Mouse (Mus musculus) forebrain, embryonic 15.5 days (tissue): Measurements from ENCODE around the gene Pnkp. TPM values are rescaled to one million over a fixed set of nuclear protein-coding genes. Genes with fewer than 3 reads are reported as not detected.

Experiments
- ATAC-seq: fragments of 200-750 bp; cut with Nextera tagmentation; replicated peaks from 2 replicates; pipeline ENCODE4 v1.8.0; 2017; ENCODE audit warnings: mild to moderate bottlenecking, moderate TSS enrichment, moderate library complexity
- H3K27ac ChIP-seq: fragments of 300-500 bp; sonication (generic); replicated peaks from 2 replicates; pipeline ENCODE4 v1.5.1; 2015; ENCODE audit warnings: mild to moderate bottlenecking, inconsistent platforms
- H3K27me3 ChIP-seq: fragments of 300-500 bp; sonication (generic); 2 replicates; pipeline ENCODE4 v1.6.1; 2015; ENCODE audit warnings: inconsistent platforms
- H3K36me3 ChIP-seq: fragments of 300-500 bp; sonication (generic); 2 replicates; pipeline ENCODE4 v1.6.1; 2015; ENCODE audit warnings: mild to moderate bottlenecking, inconsistent platforms
- H3K4me1 ChIP-seq: fragments of 300-500 bp; sonication (generic); 2 replicates; pipeline ENCODE4 v1.6.1; 2015; ENCODE audit warnings: inconsistent platforms
- H3K4me2 ChIP-seq: fragments of 300-500 bp; sonication (generic); replicated peaks from 2 replicates; pipeline ENCODE4 v1.6.1; 2015; ENCODE audit warnings: mild to moderate bottlenecking, inconsistent platforms
- H3K4me3 ChIP-seq: fragments of 300-500 bp; sonication (generic); 2 replicates; pipeline ENCODE4 v1.5.1; 2015; ENCODE audit warnings: mild to moderate bottlenecking, inconsistent platforms
- H3K9ac ChIP-seq: fragments of 300-500 bp; sonication (generic); replicated peaks from 2 replicates; pipeline ENCODE4 v1.6.1; 2015; ENCODE audit warnings: mild to moderate bottlenecking, inconsistent platforms
- H3K9me3 ChIP-seq: fragments of 300-500 bp; sonication (generic); 2 replicates; pipeline ENCODE4 v1.6.1; 2016; ENCODE audit warnings: inconsistent platforms
- WGBS: fragments of 180-500 bp; shearing (Covaris S2); methylation state at CpG from one replicate; pipeline ENCODE4 v1.1.7; 2015; ENCODE audit warnings: mixed read lengths; 5-methylcytosine and 5-hydroxymethylcytosine counted together
- polyA plus RNA-seq: library from polyadenylated mRNA; unstranded; fragments of >200 nt; fragmentation: Nextera tagmentation; extraction: Ambion mirVana; gene quantifications from 2 replicates; pipeline ENCODE4 v1.2.1, GENCODE M21; 2015

Pnkp gene
- polyA plus RNA-seq, 1 experiment from 2014 or later = 32.1 TPM

GRCm38 (mm10) chr7:44886964-44887363, 30.0 kb downstream of the Pnkp start:
- 95% methylated on average over 7 of the region's 7 CpGs for WGBS
- no peaks in the 10 kb centered on the region for H3K9me3 ChIP-seq
- peaks cover 42% of the 10 kb centered on the region for H3K36me3 ChIP-seq
- H3K27me3 ChIP-seq = no peaks in the 10 kb centered on the region
- H3K9ac ChIP-seq = no peak overlapping the region
- no peak overlapping the region for H3K4me2 ChIP-seq
- H3K4me1 ChIP-seq = peaks cover 34% of the 10 kb centered on the region
- no peak overlapping the region for H3K4me3 ChIP-seq
- ATAC-seq = no peak
- H3K27ac ChIP-seq = no peak overlapping the region

DNA sequence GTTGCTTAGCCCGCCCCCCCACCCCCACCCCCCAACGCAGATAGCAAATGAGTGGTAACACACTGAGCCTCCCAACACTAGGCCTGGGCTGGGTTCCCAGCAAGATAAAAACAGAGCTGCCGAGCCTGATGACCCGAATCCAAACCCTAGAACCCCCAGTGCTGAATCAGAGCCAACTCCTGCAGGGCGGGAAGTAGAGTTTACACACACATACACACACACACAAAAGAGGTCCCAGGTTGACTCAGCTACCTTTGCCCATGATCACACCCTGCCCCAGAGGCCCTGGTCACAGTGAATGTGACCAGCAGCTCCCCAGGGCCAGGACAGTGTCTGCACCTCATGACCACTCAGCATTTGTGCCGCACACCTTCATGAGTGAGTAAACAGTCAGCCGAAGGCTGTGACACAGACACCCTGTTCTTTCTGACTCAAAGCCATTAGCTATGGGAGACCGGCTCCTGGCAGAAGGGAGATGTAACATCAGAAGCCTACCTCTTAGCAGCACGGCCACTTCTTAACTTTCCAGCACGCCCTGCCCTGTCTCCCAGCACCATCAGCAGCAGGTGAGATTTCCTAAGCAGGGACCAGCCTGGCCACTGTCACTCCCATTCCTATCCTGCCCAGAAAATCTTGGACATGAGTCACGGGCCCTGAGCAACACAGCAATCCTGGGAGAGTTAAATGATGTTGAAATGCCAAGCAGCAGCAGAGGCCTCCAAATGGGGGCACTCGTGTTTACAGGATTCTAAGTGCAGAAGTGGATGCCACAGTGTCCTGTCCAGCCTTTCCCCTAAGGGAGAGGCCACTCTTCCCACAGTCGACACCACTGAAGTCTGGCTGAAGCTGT, 31.5 kb downstream of the Pnkp start:
- WGBS = 75% methylated on average over 13 of the region's 13 CpGs
- no peak overlapping the region for H3K9ac ChIP-seq
- H3K27ac ChIP-seq = 0 out of 2 replicates have a peak overlapping the region, but pooled peaks have one; percentile 2
- H3K27me3 ChIP-seq = no peaks in the 10 kb centered on the region
- H3K36me3 ChIP-seq = peaks cover 28% of the 10 kb centered on the region
- H3K9me3 ChIP-seq = no peaks in the 10 kb centered on the region
- no peak for ATAC-seq
- H3K4me2 ChIP-seq = no peak overlapping the region
- no peak overlapping the region for H3K4me3 ChIP-seq
- peaks cover 39% of the 10 kb centered on the region for H3K4me1 ChIP-seq

DNA sequence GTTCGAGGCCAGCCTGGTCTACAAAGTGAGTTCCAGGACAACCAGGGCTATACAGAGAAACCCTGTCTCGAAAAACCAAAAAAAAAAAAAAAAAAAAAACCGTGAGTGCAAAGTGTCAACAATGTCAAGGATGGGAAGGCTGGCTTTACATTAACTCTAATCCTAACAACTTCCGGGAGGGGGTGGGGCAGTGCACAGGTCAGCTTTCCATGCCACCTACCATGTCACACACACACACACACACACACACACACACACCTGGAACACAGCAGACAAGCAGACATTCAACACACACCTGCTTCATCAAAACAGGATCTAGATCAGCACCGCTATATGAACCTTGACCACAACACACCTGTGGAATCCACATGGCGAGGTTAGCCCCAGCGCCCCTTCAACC, 33.2 kb downstream of the Pnkp start:
- Histone ChIP-seq H3K4me2 (peak overlapping the region; percentile 79), H3K4me3 (peak overlapping the region; percentile 63), H3K4me1 (peaks cover 56% of the 10 kb centered on the region), H3K9me3 (no peaks in the 10 kb centered on the region), H3K36me3 (peaks cover 13% of the 10 kb centered on the region), H3K27ac (no peak overlapping the region), H3K9ac (no peak overlapping the region), H3K27me3 (no peaks in the 10 kb centered on the region)
- no peak for ATAC-seq
- WGBS = 89% methylated on average over 7 of the region's 7 CpGs

DNA sequence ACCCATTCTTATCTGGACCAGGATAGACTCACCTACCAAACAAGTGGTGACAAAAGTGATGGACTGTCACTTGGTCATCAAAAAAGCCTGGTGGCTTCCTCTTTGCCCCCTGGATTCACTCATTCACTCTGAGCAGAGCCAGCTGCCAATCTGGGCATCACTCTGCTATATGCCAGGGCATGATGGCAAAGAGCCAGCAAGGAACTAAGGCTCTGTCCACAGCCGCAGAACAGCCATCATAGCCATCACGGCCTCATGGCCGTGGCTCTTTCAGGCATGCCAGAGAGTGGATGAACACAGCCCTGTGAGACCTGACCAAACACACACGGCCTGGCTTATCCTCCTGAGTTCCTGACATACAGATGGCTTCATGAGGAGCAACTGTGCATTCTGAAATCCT, 33.8 kb downstream of the Pnkp start:
- no peak overlapping the region for H3K27ac ChIP-seq

DNA sequence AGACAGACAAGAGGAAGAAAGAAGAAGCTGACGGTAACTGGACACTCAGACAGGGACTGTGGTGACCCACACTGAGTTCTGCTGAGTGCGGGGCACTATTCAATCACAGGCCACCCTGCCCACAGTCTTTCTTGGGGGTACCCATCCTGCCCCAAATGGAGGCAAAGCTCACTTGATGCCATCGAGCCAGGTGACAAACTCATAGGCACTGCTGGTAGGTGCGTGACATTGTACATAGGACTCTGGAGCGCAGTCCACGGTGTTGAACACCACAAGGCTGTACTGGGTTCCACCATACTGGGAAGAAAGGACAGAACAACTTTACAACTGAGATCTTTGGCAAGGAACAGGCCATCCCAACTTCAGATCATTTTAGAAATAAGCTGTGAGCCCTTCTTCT, 34.7 kb downstream of the Pnkp start:
- H3K9ac ChIP-seq = peak overlapping the region; percentile 79
- H3K9me3 ChIP-seq = no peaks in the 10 kb centered on the region
- H3K4me1 ChIP-seq = peaks cover 64% of the 10 kb centered on the region
- H3K4me3 ChIP-seq = peak overlapping the region; percentile 63
- no peak for ATAC-seq
- peak overlapping the region; percentile 99 for H3K27ac ChIP-seq
- peak overlapping the region; percentile 79 for H3K4me2 ChIP-seq
- H3K27me3 ChIP-seq = no peaks in the 10 kb centered on the region
- 10% methylated on average over 6 of the region's 6 CpGs for WGBS
- H3K36me3 ChIP-seq = peaks cover 7% of the 10 kb centered on the region

More for the DNA sequence above, 33.8 kb downstream of the Pnkp start:
- no peaks in the 10 kb centered on the region for H3K9me3 ChIP-seq
- H3K9ac ChIP-seq = peak overlapping the region; percentile 79
- H3K4me1 ChIP-seq = peaks cover 58% of the 10 kb centered on the region
- WGBS = 36% methylated on average over 4 of the region's 4 CpGs
- H3K36me3 ChIP-seq = peaks cover 9% of the 10 kb centered on the region
- H3K4me3 ChIP-seq = peak overlapping the region; percentile 63
- no peaks in the 10 kb centered on the region for H3K27me3 ChIP-seq
- peak overlapping the region; percentile 79 for H3K4me2 ChIP-seq
- no peak for ATAC-seq

GRCm38 (mm10) chr7:44892276-44892921, 35.5 kb downstream of the Pnkp start, which contains the start of gene Med25:
TSS of gene Med25 (minus strand) at chr7:44892712.
- H3K9me3 ChIP-seq = no peaks in the 10 kb centered on the region
- H3K27ac ChIP-seq = peak within 1 kb of the TSS; percentile 99
- peak within 1 kb of the TSS; percentile 79 for H3K4me2 ChIP-seq
- peak; percentile 76 for ATAC-seq
- H3K27me3 ChIP-seq = no peaks in the 10 kb centered on the region
- H3K4me3 ChIP-seq = peak within 1 kb of the TSS; percentile 63
- peak within 1 kb of the TSS; percentile 79 for H3K9ac ChIP-seq
- H3K4me1 ChIP-seq = peaks cover 72% of the 10 kb centered on the region
- peaks cover 7% of the 10 kb centered on the region for H3K36me3 ChIP-seq
- under 1% methylated on average over 56 of the region's 56 CpGs for WGBS

DNA sequence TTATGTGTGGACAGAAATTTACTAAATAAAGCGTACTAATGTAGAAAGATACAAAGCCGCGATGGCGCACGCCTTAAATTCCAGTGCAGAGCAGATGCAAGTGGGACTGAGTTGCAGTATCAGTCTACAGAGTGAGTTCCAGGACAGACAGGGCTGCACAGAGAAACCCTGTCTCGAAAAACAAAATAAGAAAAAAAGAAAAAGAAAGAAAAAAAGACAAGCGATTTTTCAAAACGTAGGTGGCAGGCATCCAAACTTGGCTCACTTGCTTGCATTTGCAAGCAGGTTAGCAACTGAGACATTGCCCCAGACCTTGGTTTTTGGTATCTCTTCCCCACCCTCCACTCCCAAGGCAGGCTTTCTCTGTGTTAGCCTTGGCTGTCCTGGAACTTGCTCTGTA, 36.3 kb downstream of the Pnkp start:
- ATAC-seq = no peak
- Histone ChIP-seq H3K4me1 (peaks cover 76% of the 10 kb centered on the region), H3K27ac (peak overlapping the region; percentile 99), H3K9me3 (no peaks in the 10 kb centered on the region), H3K27me3 (no peaks in the 10 kb centered on the region), H3K4me3 (peak overlapping the region; percentile 63), H3K4me2 (peak overlapping the region; percentile 79), H3K9ac (0 out of 2 replicates have a peak overlapping the region, but pooled peaks have one; percentile 28), H3K36me3 (peaks cover 7% of the 10 kb centered on the region)
- WGBS = 3% methylated on average over 8 of the region's 8 CpGs

DNA sequence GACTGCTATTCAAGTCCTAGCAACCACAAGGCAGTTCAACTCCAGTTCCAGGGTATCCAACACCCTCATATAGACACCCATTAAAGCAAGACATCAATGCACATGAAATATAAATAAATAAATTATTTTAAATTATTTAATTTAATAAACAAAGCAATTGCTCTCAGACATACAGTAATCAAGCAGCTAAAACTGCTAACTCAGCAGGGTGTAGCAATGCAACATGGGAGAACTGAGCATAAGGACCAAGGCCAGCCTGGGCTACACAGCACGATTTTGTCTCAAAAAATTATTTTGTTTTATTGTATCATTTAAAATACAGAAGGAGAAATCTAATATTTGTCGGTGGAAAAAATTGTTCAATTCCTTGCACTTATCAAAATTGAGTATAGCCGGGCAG, 37.2 kb downstream of the Pnkp start:
- peaks cover 6% of the 10 kb centered on the region; the same call in 1 of the 2 replicates for H3K36me3 ChIP-seq
- H3K4me2 ChIP-seq = no peak overlapping the region
- no peak overlapping the region for H3K4me3 ChIP-seq
- H3K27ac ChIP-seq = peak overlapping the region; percentile 99
- no peak for ATAC-seq
- no peak overlapping the region for H3K9ac ChIP-seq
- peaks cover 76% of the 10 kb centered on the region for H3K4me1 ChIP-seq
- no peaks in the 10 kb centered on the region for H3K27me3 ChIP-seq
- WGBS = 86% methylated on average over 3 of the region's 3 CpGs
- no peaks in the 10 kb centered on the region for H3K9me3 ChIP-seq

GRCm38 (mm10) chr7:44895206-44895592, 38.3 kb downstream of the Pnkp start:
- Histone ChIP-seq H3K27me3 (no peaks in the 10 kb centered on the region), H3K27ac (peak overlapping the region; percentile 99), H3K9ac (peak overlapping the region; percentile 19; the same call in 1 of the 2 replicates), H3K4me2 (peak overlapping the region; percentile 73), H3K4me1 (peaks cover 68% of the 10 kb centered on the region), H3K36me3 (peaks cover 9% of the 10 kb centered on the region; the same call in 1 of the 2 replicates), H3K9me3 (no peaks in the 10 kb centered on the region), H3K4me3 (peak overlapping the region; percentile 77)
- WGBS = 15% methylated on average over 7 of the region's 7 CpGs
- ATAC-seq = peak; percentile 14; the same call in 1 of the 2 replicates

GRCm38 (mm10) chr7:44895593-44896434, 38.9 kb downstream of the Pnkp start, which contains the start of gene Fuz:
TSS of gene Fuz (plus strand) at chr7:44896079.
- Histone ChIP-seq H3K27ac (peak within 1 kb of the TSS; percentile 99), H3K4me3 (peak within 1 kb of the TSS; percentile 77), H3K36me3 (peaks cover 14% of the 10 kb centered on the region; the same call in 1 of the 2 replicates), H3K4me2 (peak within 1 kb of the TSS; percentile 73), H3K4me1 (peaks cover 62% of the 10 kb centered on the region), H3K9me3 (no peaks in the 10 kb centered on the region), H3K9ac (peak within 1 kb of the TSS; percentile 72), H3K27me3 (no peaks in the 10 kb centered on the region)
- WGBS = under 1% methylated on average over 34 of the region's 34 CpGs
- ATAC-seq = peak; percentile 77

DNA sequence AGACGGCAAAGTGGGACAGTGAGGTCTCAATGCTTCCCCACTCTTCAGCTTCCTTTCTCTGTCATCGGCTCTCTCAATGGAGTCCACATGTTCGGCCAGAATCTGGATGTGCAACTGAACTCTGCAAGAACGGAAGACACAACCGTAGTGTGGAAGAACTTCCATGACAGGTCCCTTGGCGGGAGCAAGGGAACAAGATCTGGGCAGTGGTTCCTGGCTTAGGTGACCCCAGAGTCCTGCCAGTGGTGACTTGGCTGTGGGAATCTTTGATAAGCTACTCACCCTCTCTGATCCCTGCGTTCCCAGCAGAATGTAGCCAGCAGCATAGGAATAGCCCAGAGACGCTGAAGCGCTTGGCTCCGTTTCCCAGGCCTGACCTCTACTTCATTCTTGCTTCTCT, 39.6 kb downstream of the Pnkp start:
- H3K36me3 ChIP-seq = peaks cover 16% of the 10 kb centered on the region; the same call in 1 of the 2 replicates
- no peaks in the 10 kb centered on the region for H3K27me3 ChIP-seq
- H3K4me2 ChIP-seq = peak overlapping the region; percentile 73
- no peaks in the 10 kb centered on the region for H3K9me3 ChIP-seq
- H3K4me3 ChIP-seq = peak overlapping the region; percentile 77
- H3K9ac ChIP-seq = peak overlapping the region; percentile 72
- 23% methylated on average over 10 of the region's 10 CpGs for WGBS
- peak overlapping the region; percentile 99 for H3K27ac ChIP-seq
- no peak for ATAC-seq
- H3K4me1 ChIP-seq = peaks cover 62% of the 10 kb centered on the region
